Comparison of ENCODE assay signal across 17 mouse cellular contexts in genomic region chr9:52070052-52070451, GRCm38 (mm10).
"Had no signal": no experiment of that assay in that cellular context is flagged by ENCODE, and none has a peak within 500 bp of the region (broad histone marks: within the 10 kb centered on the region; RNA-seq: fewer than 3 reads in every experiment).

No protein-coding gene starts in this region.

- ATAC-seq: liver, embryonic 12.5 days had no signal

- DNase-seq: kidney, adult 8-10 months; kidney, postnatal 10 days; kidney, postnatal 36 days; liver; lung, adult 18-20 months; lung, postnatal 10 days; lung, postnatal 36 days; midbrain, embryonic 14.5 days; thymus, adult 2 months; thymus, postnatal 36 days had no signal

- H3K4me3 ChIP-seq: kidney, embryonic 15.5 days; limb, embryonic 10.5 days; limb, embryonic 13.5 days; liver, embryonic 12.5 days; liver, embryonic 15.5 days; lung, embryonic 15.5 days had no signal

- H3K27ac ChIP-seq: kidney, embryonic 15.5 days; limb, embryonic 10.5 days; limb, embryonic 13.5 days; liver, embryonic 12.5 days; liver, embryonic 15.5 days; lung, embryonic 15.5 days; stomach, postnatal 0 days had no signal
